Mouse (Mus musculus): Measurements from ENCODE around the gene Trak1. TPM values are rescaled to one million over a fixed set of nuclear protein-coding genes. Genes with fewer than 3 reads are reported as not detected.

The Trak1 gene
- polyA plus RNA-seq, 1 experiment from 2014 or later, result 11.6 TPM

DNA sequence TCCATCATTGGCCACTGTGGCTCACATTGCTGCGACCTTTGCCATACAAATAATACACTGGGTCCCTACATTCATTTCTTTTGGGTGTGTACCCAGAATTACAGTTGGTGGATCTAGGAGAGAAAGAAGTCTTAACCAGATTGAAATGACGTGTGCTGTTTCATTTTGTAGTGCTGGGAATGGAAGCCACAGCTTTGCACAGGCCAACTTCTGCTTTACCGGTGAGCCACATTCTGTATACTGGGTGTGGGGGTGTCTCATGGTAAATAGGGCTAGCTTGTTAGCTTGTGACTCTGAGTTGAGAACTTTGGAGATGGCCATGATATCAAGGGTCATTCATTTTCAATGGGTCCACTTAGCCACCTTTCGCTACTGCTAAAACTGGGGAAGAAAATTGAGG is 8.2 kb downstream of the Trak1 start:
- no peak for ATAC-seq (replicated peaks; ENCODE audit: low FRiP score, low read depth)
- H3K9me3 ChIP-seq (replicated peaks; ENCODE audit: low read length), result no peaks in the 10 kb centered on the region
- H3K27ac ChIP-seq, result no peak overlapping the region
- DNase-seq (ENCODE audit: low spot score), result no peak
- 94% methylated on average over 4 of the region's 4 CpGs for WGBS
- H3K27me3 ChIP-seq (ENCODE audit: insufficient read depth, low read length), result no peaks in the 10 kb centered on the region
- H3K4me3 ChIP-seq (replicated peaks; ENCODE audit: low read depth, low read length), result no peak overlapping the region
- 0 out of 2 replicates have a peak, but pooled peaks cover 12% of the 10 kb centered on the region for H3K4me1 ChIP-seq (replicated peaks; ENCODE audit: insufficient read depth, low read length)
- H3K9ac ChIP-seq (ENCODE audit: low read depth, low read length), result no peak overlapping the region
- no peak overlapping the region for H3K4me2 ChIP-seq (ENCODE audit: low read length)
- no peaks in the 10 kb centered on the region for H3K36me3 ChIP-seq (ENCODE audit: insufficient read depth, low read length)
- TF ChIP-seq CTCF (IDR thresholded peaks at IDR 0.05; ENCODE audit: low read depth), result no peak

DNA sequence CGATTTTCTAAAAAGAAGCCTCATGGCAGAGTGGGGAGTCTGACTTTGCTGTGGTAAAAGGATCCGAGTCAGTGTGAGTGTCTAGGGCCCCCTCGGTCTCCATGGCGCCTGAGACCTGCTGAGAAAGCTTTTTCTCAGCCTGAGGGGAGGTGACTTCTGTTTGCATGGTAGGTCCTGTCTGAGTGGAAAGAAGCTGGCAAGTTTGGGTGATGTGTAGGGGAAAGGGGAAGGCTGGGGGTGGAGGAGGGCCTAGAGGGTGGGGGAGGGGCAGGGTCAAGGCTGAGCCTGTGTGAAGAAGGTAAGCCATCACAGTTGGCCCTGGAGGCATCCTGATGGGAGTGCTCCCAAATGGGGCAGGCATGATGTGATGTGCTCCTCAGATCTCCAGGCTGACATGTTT is 12.0 kb downstream of the Trak1 start:
- H3K27ac ChIP-seq, result no peak overlapping the region
- DNase-seq (ENCODE audit: low spot score) (no peak), ATAC-seq (replicated peaks; ENCODE audit: low FRiP score, low read depth) (no peak)
- H3K4me2 ChIP-seq (ENCODE audit: low read length), result no peak overlapping the region
- H3K9ac ChIP-seq (ENCODE audit: low read depth, low read length), result no peak overlapping the region
- no peaks in the 10 kb centered on the region for H3K27me3 ChIP-seq (ENCODE audit: insufficient read depth, low read length)
- no peaks in the 10 kb centered on the region for H3K9me3 ChIP-seq (replicated peaks; ENCODE audit: low read length)
- WGBS, result 56% methylated on average over 4 of the region's 4 CpGs
- peaks cover 17% of the 10 kb centered on the region; the same call in 1 of the 2 replicates for H3K4me1 ChIP-seq (replicated peaks; ENCODE audit: insufficient read depth, low read length)
- H3K36me3 ChIP-seq (ENCODE audit: insufficient read depth, low read length), result 0 out of 2 replicates have a peak, but pooled peaks cover 3% of the 10 kb centered on the region
- no peak for TF ChIP-seq CTCF (IDR thresholded peaks at IDR 0.05; ENCODE audit: low read depth)
- no peak overlapping the region for H3K4me3 ChIP-seq (replicated peaks; ENCODE audit: low read depth, low read length)

DNA sequence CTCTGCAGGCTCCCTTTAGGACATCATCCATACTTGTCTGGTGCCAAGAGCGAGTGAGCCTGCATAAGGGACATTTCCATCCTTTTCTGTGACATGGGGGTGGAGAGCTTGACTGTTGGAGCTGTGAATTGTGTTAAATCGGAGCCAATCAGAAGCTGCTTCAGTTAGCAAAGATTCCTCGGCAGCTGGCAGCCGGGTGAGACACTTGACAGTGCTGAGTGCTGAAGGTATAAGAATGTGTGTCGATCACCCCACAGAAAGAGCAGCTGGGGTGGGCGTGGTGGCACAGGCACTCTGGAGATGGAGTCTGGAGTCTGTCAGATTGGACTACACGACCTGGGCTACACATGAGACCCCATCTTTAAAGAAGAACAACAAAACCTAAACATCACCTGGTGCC is 13.2 kb downstream of the Trak1 start:
- Histone ChIP-seq H3K9ac (ENCODE audit: low read depth, low read length) (no peak overlapping the region), H3K36me3 (ENCODE audit: insufficient read depth, low read length) (0 out of 2 replicates have a peak, but pooled peaks cover 3% of the 10 kb centered on the region), H3K4me1 (replicated peaks; ENCODE audit: insufficient read depth, low read length) (peaks cover 25% of the 10 kb centered on the region), H3K4me2 (ENCODE audit: low read length) (no peak overlapping the region), H3K27ac (no peak overlapping the region), H3K9me3 (replicated peaks; ENCODE audit: low read length) (no peaks in the 10 kb centered on the region), H3K4me3 (replicated peaks; ENCODE audit: low read depth, low read length) (no peak overlapping the region), H3K27me3 (ENCODE audit: insufficient read depth, low read length) (no peaks in the 10 kb centered on the region)
- whole genome bisulfite sequencing, result 87% methylated on average over 7 of the region's 7 CpGs
- TF ChIP-seq CTCF (IDR thresholded peaks at IDR 0.05; ENCODE audit: low read depth), result no peak
- ATAC-seq (replicated peaks; ENCODE audit: low FRiP score, low read depth) (no peak), DNase-seq (ENCODE audit: low spot score) (no peak)

- H3K9me3 ChIP-seq (replicated peaks; ENCODE audit: low read length), result no peaks in the 10 kb centered on the region
- no peak overlapping the region for H3K9ac ChIP-seq (ENCODE audit: low read depth, low read length)
- 0 out of 2 replicates have a peak, but pooled peaks cover 3% of the 10 kb centered on the region for H3K36me3 ChIP-seq (ENCODE audit: insufficient read depth, low read length)
- ATAC-seq (replicated peaks; ENCODE audit: low FRiP score, low read depth), result no peak
- H3K27me3 ChIP-seq (ENCODE audit: insufficient read depth, low read length), result no peaks in the 10 kb centered on the region
- WGBS, result 60% methylated on average over 6 of the region's 6 CpGs
- no peak for DNase-seq (ENCODE audit: low spot score)
- TF ChIP-seq CTCF (IDR thresholded peaks at IDR 0.05; ENCODE audit: low read depth), result no peak
- no peak overlapping the region for H3K27ac ChIP-seq
- no peak overlapping the region for H3K4me2 ChIP-seq (ENCODE audit: low read length)
- no peak overlapping the region for H3K4me3 ChIP-seq (replicated peaks; ENCODE audit: low read depth, low read length)
- peaks cover 25% of the 10 kb centered on the region for H3K4me1 ChIP-seq (replicated peaks; ENCODE audit: insufficient read depth, low read length)
Measured at GRCm38 (mm10) chr9:121311846-121312236, 14.5 kb downstream of the Trak1 start.

- H3K4me2 ChIP-seq (ENCODE audit: low read length), result no peak overlapping the region
- H3K27ac ChIP-seq, result no peak overlapping the region
- WGBS, result 31% methylated on average over 10 of the region's 10 CpGs
- H3K9me3 ChIP-seq (replicated peaks; ENCODE audit: low read length), result no peaks in the 10 kb centered on the region
- H3K27me3 ChIP-seq (ENCODE audit: insufficient read depth, low read length), result no peaks in the 10 kb centered on the region
- DNase-seq (ENCODE audit: low spot score), result peak; percentile 47
- 0 out of 2 replicates have a peak, but pooled peaks have one; percentile 27 for ATAC-seq (replicated peaks; ENCODE audit: low FRiP score, low read depth)
- H3K36me3 ChIP-seq (ENCODE audit: insufficient read depth, low read length), result 0 out of 2 replicates have a peak, but pooled peaks cover 3% of the 10 kb centered on the region
- H3K4me3 ChIP-seq (replicated peaks; ENCODE audit: low read depth, low read length), result no peak overlapping the region
- TF ChIP-seq CTCF (IDR thresholded peaks at IDR 0.05; ENCODE audit: low read depth), result no peak
- no peak overlapping the region for H3K9ac ChIP-seq (ENCODE audit: low read depth, low read length)
- H3K4me1 ChIP-seq (replicated peaks; ENCODE audit: insufficient read depth, low read length), result peaks cover 30% of the 10 kb centered on the region
Measured at GRCm38 (mm10) chr9:121312237-121312891, 15.1 kb downstream of the Trak1 start.

DNA sequence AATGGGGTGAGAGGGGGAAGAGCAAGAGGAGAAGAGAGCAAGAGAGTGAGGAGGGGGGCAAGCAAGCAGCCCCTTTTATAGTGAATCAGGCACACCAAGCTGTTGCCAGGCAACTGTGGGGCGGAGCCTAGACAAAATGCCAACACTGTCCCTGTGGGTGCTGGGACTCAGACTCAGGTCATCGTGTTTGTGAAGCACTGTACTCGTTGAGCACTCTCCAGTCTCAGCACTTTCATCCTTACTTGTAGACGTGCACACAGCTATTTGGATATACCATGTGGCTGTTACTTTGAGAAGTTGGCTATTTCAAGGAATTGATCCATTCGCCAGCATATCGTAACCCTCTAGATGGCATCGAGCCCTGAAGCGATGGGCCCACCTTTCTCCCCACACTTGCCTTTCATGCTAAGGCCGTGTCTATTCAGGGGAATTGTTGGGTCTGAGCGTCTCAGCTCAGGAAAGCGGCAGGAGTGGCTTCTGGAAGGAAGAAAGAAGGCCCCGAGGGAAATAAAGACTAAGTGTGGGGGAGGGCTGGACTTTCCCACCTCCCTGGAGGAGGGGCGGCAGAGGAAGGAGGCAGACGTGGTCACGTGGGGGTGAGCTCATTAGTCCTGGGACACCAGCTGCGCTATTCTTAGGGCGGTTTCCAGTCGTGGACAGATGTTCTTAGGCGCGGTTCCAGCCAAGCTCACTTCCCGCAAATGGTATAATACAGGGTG is 16.5 kb downstream of the Trak1 start:
- Histone ChIP-seq H3K27ac (peak overlapping the region; percentile 93), H3K4me1 (replicated peaks; ENCODE audit: insufficient read depth, low read length) (peaks cover 33% of the 10 kb centered on the region), H3K4me3 (replicated peaks; ENCODE audit: low read depth, low read length) (peak overlapping the region; percentile 16), H3K9ac (ENCODE audit: low read depth, low read length) (0 out of 2 replicates have a peak overlapping the region, but pooled peaks have one; percentile 0), H3K27me3 (ENCODE audit: insufficient read depth, low read length) (no peaks in the 10 kb centered on the region), H3K36me3 (ENCODE audit: insufficient read depth, low read length) (0 out of 2 replicates have a peak, but pooled peaks cover 3% of the 10 kb centered on the region), H3K9me3 (replicated peaks; ENCODE audit: low read length) (no peaks in the 10 kb centered on the region), H3K4me2 (ENCODE audit: low read length) (peak overlapping the region; percentile 68)
- TF ChIP-seq CTCF (IDR thresholded peaks at IDR 0.05; ENCODE audit: low read depth), result no peak
- whole genome bisulfite sequencing, result 2% methylated on average over 21 of the region's 21 CpGs
- ATAC-seq (replicated peaks; ENCODE audit: low FRiP score, low read depth) (peak; percentile 70; the same call in 1 of the 2 replicates), DNase-seq (ENCODE audit: low spot score) (peak; percentile 97)
